Mouse (Mus musculus): ENCODE measurements around the gene Prkce.
A peak's percentile ranks its signal among the peaks of the same experiment; 100 is the strongest.

The Prkce gene

DNA sequence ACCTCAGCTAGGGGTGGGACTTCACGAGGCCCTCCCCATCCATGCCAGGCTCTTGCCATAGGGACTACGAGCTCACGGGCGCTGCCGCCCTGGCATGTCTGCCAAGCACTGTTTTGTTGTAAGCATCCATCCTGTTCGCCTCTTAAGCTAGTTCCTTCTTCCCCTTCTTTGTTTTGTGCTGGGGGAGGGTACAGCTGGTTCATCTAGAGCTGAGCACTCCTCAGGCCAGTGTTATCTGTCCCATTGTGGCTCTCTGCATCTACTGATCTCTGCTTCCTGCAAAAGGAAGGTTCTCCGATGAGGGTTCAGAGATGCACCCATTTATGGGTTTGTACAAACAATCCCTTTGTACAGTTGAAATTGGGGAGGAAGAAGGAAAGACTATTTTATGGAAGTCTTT is 9.1 kb downstream of the Prkce start:
- no peak for DNase-seq (ENCODE audit: low spot score)

DNA sequence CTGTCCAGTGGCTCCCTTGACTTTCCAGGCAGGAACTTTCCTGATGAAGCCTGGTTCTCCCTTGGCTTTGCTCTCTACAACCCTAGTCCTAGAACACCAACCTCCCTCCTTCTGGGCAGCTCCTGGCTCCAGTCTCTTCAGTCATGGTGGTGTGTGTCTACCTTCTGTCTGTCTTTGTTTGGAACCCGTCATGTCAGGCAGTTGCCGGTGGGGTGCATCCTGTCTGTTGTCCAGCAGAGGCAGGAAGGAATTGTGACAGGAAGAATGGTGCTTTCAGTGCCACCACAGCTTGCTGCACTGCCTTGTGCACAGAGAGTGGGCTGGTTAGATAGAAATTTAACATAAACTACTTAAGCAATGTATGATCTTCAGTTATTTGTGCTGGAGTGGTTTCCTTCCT is 16.2 kb downstream of the Prkce start:
- no peak for DNase-seq (ENCODE audit: low spot score)

DNA sequence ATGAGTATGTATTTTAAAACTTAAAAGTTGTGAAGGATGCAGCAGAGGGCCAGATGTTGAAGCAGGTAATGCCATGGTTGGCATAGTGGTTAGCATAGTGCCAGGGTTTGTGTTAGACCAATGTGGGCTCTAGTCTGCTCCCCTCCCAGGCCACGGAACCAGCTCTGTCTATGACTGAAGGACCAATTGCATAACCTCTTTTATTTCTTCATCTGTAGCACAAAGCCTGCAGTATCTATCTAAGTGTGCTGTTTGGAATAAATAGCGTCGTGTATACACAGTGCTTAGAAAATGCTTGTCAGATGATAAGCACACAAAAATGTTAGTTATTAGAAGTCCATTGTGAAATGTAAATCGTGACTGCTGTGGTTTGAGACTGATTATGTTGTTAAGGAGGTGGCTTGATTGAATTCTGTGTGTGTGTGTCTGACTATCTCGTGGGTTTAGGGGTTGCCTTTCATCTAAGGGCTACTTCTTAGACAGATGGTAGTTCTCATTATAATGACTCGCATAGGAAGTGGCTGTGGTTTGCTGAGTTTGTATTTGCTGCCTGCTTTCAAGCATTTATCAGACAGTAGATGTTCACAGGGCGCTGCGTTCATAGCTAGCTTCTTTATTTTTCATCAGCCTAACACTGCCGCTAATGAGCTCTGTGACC is 17.1 kb downstream of the Prkce start:
- no peak for DNase-seq (ENCODE audit: low spot score)

DNA sequence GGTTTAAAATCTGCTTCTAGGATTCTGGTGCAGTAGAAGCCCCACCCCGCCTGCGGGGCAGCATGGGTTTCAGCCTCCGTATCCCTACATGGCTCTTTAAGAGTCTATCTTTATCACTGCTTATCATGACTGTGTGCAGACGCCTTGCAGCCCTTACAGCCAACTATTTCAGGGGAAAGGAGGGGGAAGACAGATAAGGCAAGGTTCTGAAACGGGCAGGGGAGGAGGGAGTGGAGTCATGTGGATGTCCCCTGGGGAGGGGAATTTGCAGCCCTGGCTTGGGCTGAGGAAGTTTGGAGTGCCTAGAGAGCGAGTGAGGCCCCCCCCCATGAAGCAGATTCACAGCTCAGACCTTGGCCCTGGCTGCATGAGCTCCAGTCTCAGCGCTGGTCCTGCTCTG is 18.0 kb downstream of the Prkce start:
- no peak for DNase-seq (ENCODE audit: low spot score)

DNA sequence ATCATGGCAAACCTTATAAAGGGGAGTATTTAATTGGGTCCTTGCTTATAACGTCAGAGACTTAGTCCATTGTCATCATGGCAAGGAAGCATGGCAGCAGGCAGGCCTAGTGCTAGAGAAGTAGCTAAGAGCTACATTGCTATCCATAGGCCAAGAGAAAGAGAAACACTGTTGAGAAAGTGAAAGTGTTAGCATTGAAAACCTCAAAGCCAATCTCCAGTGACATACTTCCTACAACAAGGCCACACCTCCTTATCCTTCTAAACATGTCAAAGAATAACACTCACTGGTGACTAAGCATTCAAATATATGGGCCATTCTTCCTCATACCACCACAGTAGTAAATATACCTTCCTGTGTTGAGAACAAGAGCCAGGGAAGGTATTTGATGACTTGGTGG is 20.2 kb downstream of the Prkce start:
- no peak for DNase-seq (ENCODE audit: low spot score)

DNA sequence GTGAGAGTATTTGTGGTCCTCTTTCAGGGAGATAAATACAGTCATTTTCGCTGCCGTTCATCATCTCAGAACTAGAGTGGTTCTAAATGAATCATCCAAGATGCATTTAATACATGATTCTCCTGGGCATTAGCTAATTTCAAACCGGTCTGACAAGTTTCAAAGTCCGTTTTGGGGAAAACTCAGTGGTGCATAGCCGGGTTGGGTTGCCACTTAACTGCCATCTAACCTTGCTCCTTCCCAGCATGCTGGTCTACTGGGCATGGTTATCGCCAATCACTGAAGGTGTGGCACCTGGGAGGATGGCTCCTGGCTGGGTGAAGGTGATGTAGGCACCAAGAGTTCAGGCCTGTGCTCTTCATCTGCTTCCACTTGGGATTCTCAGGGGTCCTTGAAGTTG is 26.4 kb downstream of the Prkce start:
- DNase-seq (ENCODE audit: low spot score), result no peak

DNA sequence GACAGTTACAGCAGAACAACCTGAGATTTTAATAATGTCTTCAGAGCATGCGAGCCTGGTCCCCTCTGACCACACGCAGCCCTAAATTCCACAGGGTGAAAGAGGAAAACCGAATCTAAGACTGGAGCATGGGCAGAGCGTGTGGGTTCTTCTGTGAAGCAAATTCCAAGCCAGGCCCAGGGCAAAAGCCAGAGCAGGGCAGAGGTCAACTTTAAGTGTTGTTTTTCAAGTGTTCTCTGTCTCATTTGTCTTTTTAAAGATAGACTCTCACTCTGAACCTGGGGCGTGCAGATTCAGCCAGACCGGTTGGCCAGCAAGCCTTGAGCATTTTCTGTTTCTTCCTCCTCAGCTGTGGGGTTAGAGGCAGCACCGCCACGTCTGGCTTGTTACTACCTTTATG is 27.3 kb downstream of the Prkce start:
- DNase-seq (ENCODE audit: low spot score), result no peak

DNA sequence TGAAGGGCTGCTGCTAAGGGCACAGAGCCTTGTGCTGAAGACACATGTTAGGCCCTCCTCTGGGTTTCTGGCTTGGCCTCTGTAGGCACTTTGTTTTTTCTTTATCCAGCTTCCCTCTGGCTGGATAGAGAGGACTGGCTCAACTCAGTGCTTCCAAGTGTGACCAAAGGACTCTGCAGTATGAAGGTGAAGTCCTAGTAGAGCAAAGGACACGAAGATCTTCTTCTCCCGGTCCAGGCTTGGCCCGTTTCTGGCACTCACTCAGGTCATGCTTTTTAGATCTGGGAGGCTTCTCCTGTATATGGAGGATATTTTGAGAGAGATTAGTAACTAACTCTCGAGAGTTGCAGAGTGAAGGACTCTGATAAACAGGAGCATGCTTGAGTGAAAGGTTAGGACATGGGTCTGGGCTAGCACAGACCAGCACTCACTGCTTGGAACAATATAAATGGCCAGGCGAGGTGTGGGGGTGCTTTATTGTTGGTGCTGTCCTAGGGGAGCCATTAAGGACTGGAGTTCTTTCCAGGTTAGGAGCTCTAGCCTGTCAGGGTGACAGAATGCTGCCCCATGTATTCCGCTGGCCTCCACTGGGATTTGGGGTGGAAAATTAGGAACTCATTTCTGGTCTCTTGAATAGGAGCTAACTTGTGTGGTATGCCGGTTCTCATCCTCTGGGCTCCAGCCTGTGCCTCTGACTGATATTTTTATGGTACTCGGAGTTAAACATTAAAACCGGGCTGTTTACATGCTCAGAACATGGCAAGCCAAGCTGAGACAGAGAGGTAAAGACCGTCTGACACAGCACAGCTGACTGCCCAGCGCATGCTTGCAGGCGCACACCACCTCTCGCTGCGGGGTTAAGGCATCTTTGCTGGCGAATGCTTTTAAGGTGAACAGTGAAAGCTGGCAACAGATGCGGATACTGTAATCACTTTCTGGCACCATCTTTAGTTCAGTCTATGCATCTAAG is 31.2 kb downstream of the Prkce start:
- DNase-seq (ENCODE audit: low spot score), result no peak

DNA sequence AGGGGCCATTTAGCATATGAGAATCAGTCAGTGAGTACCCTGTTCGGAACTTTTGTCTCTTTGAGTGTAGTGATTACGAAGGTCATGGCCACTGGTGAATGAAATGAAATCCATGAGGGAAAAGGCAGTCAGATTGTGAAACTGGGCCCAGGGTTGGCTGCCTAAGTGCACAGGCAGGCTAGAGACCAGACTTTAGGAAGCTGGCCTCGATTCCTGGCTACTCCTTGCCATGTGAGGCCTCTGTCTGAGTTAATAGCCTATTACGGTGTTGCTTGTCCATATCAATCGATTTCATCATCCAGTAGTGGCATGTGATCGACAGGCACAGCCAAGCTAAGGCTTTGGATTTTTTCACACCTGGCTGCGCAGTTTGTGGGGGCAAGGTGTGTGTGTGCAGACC is 34.4 kb downstream of the Prkce start:
- no peak for DNase-seq (ENCODE audit: low spot score)

DNA sequence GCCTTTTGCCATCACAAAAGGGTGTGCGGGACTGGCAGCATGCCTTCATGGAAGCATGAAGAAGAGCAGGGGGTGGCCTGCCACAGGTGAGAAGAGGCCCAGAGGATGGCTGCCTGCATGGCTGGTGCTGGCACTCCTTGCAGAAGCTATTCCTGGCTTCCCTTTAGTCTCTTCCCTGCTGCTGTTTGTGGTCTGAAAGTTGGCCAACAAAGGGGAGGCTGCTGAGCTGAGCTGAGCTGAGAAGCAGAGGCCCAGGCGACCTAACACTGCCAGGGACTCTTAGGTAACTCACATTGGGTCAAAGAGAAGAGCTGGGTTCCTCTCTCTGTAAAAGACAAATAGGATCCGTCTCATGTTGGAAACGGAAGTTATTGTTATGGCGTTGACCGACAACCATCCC is 35.4 kb downstream of the Prkce start:
- DNase-seq (ENCODE audit: low spot score), result no peak

DNA sequence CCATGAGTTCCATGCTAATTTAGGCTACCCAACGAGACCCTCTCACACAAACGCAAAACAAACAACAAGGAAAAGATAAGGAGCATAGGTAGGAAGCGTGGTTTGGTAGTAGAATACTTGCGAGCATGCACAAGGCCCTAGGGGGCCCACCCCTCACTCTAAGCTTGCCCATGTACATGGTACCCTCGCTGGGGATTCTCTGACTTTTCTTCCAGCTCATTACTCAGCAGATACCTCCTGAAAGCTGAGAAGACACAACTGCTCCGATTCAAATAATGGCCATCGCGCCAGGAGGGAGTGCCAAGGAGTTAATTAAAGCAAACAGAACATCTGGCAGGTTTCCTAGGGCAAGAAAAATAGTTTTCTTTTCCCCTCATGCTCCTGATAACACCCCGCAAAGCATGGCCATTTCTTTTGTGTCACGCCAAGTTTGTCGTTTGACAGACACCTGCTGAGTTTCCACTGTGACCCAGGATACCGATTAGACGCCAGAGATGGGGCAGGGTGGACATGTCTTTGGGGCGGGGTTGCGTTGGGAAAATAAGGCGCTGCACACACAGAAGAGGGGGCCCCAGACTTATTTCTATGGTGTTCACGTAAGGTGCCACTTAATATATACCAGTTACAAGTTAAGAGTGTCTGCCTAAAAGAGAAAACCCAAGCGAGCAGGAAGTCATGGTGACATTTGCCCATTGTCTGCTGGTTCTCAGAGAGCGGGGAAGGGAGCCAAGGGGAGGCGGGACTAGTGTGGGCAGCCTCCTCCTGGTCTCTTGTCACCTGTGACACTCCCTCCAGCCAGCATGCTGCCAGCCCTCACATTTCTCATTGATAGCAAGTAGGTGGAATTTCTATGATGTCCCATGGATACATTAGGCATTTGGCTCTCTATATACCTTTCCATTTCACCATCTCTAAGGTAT is 36.2 kb downstream of the Prkce start:
- DNase-seq (ENCODE audit: low spot score), result no peak

DNA sequence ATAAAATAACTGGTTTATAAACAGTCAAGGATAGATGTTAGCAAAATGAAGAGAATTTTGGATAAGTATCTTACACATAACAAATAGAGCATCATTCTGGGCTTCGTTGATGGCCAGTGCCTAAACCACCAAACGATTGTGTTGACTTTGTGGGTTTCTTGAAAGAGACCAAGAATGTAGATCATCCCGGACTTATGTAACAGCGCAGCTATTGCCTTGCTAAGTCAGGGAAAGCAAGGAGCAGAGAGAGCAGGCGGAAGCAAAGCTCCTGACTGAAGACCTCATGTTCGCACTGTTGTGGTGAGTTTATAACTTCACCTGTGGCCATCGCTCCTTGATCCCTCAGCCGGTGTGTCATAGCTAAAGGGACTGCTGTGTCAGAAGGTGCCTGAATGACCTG is 38.7 kb downstream of the Prkce start:
- DNase-seq (ENCODE audit: low spot score), result no peak

DNA sequence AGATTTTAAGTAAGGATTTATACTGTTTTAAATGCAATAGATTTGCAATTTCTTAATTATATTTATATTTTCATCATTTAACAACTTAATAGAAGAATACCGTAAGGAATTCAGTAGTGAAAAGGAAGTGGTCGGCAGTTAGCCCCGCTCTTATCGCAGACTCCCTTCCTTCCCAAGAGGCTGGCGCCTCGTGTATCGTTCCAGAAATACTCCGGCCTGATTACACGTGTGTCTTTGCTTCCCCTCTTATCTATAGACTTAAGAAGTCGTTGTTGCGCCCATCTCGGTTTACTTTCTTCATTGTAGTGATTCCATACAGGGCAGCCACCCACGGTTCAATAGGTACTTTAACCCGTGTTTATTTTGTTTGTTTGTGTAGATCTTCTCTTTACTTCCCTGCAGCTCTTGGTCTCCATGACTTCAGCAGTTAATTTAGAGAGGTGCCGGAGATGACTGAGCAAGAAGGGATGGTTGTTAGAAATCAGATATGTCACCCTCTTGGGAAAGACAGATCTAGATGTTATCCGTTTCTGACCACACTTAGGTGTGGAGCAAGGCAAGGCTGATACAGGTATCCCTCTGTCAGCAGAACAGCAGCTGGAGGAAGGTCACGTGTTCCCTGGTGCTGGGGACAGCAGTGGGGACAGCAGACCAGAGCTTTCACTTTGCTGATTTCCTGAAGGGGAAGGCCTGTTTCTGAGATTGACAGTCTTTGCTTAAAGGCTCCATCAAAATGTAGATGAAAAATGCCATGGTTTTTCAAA is 40.7 kb downstream of the Prkce start:
- no peak for DNase-seq (ENCODE audit: low spot score)

DNA sequence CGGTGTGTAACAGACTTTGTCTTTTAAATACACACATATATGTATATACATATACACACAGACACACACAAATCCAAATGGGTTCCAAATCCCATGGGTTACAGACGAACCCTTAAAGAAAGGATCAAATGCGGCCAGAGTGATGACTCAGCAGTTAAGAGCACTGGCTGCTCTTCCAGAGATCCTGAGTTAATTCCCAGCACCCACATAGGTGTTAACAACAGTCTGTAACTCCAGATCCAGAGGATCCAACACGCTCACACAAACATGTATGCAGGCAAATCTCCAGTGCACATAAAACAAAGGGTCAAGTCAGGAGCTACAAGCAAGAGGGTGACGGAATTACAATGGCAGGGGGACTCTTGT is 41.2 kb downstream of the Prkce start:
- no peak for DNase-seq (ENCODE audit: low spot score)

DNA sequence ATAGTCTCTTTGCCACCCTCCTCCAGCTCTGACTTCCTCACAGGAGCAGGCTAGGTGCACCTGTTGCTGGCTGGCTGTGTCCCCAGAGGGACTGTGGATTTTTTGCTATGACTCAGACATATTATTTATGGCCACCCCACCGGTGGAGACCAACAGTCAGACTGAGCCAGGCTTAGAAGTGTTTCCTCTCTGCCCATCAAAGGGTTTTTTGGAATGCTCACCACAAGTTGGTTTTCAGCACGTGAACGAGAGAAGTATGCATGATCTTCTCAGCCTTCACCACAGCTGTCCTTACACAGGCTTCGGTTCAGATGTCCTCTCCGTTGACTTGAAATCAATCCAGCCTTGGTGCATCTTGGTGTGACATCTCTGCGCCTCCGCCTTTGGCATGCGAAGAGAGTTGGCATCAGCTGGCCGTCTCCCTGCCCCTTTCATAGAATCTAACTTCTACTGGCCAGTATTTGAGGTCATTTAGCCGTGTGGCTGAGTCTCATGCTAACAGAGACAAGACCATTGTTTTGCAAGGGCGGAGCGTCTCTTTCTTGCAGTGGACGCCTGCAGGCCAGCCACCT is 42.2 kb downstream of the Prkce start:
- no peak for DNase-seq (ENCODE audit: low spot score)

DNA sequence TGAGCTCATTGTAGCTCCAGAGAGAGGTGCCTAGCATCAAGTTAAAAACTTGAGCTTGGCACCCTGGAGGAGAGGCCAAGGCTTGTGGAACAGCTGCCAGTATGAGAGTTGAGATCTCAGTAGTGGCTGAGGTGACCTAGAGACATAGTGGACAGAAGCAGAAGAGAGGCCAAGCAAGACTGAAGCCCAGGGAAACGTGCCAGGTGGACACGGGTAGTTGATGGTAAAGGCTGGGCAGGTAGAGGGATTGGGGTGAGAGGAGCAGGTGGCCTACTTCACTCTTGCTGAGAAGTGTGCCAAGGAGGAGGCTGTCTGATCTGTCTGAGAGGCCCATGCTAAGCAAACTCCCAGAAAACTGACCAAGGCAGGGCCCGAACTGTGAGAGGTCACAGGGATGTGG is 44.6 kb downstream of the Prkce start:
- DNase-seq (ENCODE audit: low spot score), result no peak

DNA sequence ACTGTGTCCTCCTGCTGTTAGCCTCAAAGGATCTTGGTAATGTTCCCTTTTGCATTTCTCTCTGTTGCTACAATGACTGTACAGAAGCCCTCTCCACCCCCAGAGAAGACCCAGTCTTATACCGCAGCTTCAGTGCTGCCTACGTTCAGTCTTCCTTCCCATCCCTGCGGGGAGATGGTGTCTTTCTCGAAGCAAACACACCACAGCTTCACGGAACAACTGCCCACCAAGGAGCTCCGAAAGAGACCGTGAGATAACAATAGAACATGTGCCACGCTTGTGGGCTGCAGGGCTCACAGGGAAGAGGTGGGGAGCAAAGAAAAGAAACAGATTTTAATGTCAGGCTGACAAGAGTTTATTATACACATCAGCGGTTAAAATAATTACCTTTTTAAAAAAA is 46.7 kb downstream of the Prkce start:
- no peak for DNase-seq (ENCODE audit: low spot score)

DNA sequence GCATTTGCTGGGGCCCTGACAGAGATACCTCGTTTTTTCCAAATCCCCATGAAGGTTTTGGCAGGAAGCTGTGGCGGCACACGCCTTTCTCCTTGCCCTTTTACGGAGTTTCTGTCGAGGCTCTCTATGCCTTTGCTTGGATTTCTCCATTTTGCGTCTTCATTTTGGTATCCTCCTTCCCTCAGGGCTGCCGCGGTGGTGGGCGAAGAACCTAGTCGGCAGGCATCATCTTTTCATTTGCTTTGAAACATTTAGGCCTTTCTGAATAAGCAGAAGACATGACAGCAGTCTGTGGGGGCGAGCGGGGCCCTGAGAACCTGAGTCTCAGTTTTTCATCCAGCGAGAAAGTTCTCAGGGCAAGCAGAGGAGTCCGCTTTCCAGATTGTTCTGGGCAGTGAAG is 47.2 kb downstream of the Prkce start:
- no peak for DNase-seq (ENCODE audit: low spot score)

DNA sequence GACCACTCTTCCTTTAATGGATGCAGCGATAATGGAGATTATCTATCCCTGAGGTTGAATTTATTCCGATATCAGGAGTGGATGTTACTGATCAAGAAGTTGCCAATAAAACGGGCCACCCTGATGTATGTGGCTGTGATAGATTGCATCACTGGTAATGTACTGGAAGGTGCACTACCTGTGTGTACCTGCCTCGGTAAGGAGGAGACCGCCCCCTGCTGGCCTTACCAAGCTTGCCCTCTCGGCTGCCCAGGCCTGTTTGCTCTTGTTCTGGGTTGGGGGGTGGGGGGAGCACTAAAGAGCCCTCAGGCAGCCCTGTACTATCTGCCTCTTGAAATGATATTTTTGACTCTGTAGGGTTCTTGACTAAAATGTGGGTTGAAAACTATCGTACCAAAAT is 48.2 kb downstream of the Prkce start:
- peak; percentile 38 for DNase-seq (ENCODE audit: low spot score)

DNA sequence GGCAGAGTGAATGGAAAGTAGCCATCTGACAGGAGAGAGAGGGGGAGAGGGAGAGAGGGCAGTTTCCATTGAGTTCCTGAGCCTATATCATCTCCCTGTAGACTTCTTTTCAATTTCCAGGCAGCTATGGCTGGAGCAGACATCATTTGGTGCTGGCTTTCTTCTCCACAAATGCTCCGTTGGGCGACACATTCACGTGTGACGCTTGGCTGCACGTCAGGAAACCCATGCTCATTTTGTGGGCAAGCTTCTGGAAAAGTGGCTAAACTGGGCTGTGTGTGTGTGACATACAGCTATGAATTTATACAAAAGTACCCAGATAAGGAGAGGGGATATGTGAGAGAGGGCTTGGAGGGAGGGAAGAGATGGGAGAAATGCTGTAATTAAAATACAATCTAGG is 49.9 kb downstream of the Prkce start:
- DNase-seq (ENCODE audit: low spot score), result no peak

DNA sequence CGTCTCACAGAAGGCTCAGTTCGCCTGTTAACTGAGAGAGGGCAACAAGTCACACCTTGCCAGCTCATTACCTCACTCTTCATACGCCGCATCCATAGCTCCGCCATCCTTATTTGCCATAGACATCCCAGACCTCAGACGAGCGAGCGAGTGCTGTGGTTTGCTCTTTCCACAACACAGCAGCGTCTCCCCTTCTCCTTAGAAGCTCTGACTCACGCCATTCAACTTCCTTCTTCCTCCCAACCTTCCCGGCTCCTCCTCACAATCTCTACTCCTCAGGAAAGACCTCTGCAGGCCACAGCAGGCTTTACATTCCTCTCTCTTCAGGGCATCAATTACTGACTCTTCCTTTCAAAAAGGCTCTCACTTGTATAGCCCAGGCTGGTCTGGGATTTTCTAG is 51.0 kb downstream of the Prkce start:
- no peak for DNase-seq (ENCODE audit: low spot score)

All from urinary bladder, postnatal 25 days (tissue).